Mouse (Mus musculus) bone marrow, adult 2 months (tissue): ENCODE measurements around the gene Klf5.

Experiments
- CTCF ChIP-seq: fragments of 200-500 bp; IDR thresholded peaks from 2 replicates; pipeline ENCODE4 v1.5.1; 2011; ENCODE audit warnings: low read length, control low read depth; ENCODE audit not compliant: control insufficient read depth, insufficient read depth
- POLR2A ChIP-seq: fragments of 200-500 bp; IDR thresholded peaks from 2 replicates; pipeline ENCODE4 v1.6.1; 2011; ENCODE audit warnings: low read depth, mild to moderate bottlenecking, control low read depth, low read length, borderline replicate concordance; ENCODE audit not compliant: control insufficient read depth

DNA sequence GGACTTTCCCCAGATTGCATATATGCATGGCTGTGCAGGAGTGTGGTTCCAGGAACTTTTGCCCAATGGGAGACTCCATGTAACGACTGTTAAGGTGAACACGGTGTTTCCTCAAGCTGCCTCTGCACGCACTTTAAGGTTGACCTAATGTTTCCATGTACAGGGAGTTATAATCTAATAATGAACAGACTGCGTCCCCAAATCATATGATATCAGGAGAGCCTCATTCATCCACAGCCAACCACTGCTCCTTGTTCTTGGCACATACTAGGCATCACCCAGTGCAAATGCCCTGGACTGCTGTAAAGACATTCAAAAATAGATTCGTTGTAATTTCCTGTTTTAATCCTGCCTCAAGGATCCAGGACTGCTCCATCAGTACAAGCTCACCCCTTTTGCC is 64.5 kb downstream of the Klf5 start:
- no peak for TF ChIP-seq CTCF
- no peak for TF ChIP-seq POLR2A
